Mouse (Mus musculus) thymus, postnatal 36 days (tissue): ENCODE measurements at regions not wholly inside any gene's neighbourhood (a gene's known extent, or its start where the extent isn't known, plus 50 kb on each side); places are given as distances from the start of the nearest gene placed in this dataset.

Experiments
- DNase-seq, 2 experiments: peaks; one replicate each; pipeline ENCODE4 v3.0.0; 2022; ENCODE audit warnings: mixed read lengths in 2 of 2

DNA sequence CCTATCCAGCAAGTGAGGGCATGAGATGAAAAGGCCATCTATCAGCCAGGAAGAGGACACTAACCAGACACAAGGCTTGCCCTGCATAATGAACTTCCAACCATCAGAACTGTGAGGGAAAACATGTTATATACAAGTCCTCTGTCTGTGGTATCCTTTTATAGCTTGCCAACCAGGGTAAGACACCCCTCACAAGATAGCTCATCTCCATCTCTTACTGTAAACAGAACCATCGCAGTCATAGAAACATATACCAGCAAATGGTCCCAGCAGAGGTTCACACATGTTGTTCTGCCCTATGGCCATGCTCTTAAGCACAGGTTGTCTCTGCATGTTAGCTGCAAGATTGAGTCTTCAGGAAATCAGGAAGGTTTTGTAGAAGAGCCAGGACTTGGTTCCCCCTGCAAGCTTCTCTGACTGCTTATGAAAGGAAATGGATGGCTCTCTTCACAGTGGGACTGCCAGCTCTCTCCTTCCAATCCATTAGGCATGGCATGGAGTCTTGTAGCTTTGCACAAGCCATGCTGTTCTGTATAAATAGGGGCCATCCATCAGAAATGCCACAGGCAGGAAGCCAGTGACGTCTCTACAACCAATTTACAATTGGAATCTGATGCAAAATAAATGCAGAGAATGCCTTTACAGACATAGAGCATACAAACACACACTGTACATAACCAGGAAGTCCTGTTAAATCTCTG, 1514.0 kb upstream of the Lrrc6 start:
- no peak for DNase-seq

DNA sequence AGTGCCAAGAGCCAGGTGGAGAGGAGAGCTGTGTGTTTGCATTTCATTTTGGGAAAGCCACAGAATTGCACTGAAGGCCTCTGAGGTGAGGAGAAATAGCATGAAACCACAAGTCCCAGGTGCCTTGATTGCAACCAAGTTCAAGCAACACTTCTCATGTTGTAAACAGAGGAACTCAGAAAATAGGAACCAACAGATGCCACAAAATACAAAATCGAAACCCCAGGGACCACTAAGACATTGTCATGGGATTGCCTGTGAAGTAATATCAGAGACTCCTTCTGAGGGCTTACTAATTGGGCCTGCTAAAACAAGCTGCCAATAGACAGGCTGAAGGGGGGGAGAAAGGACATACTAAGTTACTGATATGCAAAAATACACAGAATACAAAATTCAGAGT, 1510.5 kb upstream of the Lrrc6 start:
- DNase-seq: no peak

DNA sequence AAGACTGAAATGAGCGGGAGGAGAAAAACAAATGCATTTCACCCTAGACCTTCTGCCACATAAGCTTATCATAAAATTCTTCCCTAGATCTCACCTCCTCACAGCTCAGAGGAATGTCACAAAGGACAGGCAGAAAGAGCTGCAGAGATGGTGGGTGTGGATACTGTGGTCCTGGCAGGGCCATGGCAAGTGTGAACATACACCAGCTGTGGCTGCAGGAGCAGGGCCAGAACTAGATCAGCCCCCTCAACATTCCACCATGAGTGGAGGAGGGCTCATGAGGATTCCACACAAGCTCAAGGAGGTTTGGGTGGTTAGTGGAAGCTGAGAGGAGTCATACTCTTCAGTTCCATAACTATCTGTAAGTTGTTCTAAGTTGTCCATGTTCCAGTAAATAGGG, 1509.5 kb upstream of the Lrrc6 start:
- no peak for DNase-seq

DNA sequence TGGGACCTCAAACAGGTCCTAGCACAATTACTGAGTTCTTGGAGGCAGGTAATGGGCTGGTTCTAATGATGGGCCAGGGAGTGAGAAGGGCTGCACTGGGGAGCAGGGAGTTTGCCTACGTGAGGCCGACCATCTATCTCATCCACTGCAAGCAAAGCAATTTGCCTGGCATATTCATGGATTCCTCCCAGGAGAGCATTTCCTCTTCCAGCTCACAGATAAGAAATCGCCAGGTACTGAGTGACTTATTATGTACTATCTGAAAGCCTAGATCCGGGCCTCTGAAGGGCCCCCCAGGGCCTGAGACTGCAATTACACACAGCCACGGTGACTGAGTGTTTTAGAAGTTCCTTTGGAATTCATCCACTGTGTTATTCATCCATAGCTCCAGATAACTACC, 1504.1 kb upstream of the Lrrc6 start:
- DNase-seq: no peak

DNA sequence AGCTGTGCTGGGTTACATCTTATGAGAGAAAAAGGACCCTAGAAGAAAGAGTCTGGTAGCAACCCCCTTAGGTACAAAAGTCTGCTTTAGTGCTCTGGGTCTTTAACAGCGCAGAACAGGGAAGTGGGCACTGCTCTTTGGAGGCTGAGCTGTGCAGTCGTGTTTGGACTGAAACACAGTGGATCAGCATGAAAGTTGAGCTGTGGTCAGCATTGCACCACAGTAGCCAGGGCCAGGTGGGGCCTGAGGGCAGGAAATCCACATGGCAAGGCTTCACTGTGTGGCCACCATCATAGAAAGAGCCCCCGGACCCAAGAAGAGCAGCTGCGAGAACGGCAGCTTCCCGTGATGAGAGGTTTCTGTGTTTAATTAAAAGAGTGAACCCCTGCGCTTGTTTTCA, 1495.8 kb upstream of the Lrrc6 start:
- DNase-seq: no peak

DNA sequence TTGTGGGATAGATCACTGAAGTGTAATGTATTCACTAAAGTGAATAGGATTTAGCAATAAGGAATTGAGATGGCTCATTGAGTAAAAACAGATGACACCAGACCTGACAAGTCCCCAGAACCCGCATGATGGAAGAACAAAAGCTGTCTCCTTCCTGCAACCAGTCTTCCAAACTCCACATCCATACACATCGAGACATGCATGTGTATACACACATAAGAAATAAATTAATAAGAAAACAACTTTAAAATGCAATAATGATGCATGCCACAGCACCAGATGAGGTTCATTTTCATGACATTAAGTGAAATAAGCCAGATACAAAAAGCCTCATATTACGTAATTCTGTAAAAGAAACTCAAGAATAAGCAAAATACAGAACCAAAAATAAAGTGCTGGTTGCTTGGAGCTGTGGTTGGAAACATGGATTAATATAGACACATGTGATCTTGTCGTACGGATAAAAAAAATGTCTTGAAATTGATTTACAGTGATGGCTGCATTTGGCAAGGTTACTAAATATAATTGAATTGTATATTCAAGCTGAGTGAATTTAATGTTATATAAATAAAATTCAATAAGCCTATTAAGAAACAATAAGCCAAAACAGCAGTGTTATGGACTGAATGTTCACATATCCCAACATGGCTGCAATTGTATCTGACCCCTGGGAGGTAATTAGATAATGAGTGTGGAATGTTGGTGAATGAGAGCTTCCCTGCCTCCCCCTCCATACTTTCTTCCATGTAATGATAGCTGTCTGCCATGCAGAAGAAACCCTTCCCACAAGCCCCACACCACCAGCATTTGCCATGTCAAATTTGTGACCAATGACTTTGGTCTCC, 1488.9 kb upstream of the Lrrc6 start:
- no peak for DNase-seq

DNA sequence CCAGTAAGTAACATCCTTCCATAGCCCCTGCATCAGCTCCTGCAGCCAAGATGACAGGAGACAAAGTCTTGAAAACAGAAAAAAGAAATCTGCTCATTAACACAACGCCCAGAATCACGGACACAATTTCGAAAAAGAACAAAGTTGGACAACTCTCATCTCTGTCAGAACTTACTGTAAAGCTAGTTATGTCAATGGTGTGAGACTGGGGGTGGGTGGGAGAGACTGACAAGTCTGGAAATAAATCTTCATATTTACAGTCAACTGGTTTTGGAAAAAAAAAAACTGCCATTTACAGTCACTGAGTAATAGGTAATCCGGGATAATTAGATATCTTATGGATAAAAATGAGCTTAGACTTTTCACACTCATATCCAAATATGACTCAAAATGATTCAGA, 1487.2 kb upstream of the Lrrc6 start:
- DNase-seq: no peak

DNA sequence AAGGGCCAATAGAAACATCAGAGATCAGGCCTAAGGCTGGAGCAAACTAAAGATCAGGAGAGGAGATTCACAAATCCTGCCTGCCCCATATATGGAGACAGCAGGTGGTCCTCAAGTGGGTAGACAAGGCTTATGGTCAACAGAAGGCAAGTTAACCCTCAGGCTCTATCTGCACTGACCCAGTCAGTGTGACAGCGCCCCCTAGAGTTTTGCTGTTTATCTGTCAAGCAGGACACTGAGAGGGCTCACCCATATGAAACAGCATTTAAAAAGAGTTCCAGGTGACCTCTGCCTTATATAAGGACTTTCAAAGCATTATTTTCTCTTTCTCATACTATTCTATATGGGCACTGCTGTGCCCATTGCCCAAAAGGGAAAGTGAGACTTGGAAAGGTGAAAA, 1482.5 kb upstream of the Lrrc6 start:
- peak in 1 of 2 experiments; percentile 3 for DNase-seq

DNA sequence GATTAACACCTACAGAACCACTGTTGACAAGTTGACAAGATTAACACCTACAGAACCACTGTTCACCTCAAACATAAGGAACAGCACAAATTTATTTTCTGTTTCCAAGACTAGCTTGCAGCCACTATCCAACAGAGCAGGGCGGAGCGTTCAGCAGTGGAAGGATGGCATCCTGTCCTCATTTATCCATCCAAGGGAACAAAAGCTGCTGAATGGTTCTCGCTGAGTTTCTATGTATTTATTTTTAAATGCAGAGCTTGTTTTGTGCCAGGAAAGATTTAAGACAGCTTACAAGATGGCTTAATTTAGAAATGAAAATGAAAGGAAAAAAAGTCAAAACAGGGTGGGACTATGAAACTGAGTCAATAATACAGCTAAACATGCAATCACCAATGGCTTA, 1481.2 kb upstream of the Lrrc6 start:
- DNase-seq: no peak

DNA sequence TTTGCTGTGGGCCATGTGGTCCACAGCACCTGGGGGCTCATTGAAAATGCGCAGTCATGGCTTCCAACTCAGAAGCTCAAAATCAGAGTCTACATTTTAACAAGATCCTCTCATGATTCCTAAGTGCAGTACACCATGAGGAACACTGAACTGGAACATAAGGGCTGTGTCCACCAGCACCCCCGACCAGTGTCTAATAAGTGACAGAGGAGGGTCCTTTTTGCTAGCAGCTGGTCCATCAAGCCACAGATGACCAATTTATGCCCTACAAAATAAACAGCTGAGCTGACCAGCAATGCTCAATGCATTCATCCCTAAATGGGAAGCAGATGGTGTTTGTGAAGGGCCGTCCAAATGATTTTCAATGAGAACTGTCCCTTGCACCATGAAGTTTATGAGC, 1478.7 kb upstream of the Lrrc6 start:
- no peak for DNase-seq

DNA sequence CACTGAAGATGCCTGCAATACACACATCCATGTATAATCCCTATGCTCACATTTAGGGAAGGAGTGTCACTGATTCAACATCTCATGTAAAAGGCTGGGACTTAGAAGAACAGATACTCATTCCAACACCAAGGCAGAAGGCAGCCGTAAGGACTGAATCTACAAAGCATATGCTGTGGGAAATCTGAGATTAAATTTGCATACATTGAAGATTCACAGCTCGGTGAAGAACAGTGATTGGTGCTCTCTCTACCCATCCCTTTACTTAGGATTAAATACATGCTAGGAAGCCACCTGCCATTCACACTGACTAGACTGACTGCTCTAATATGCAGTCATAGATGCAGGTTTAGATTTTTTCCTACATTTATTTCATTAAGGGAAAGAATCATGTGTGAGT, 1476.5 kb upstream of the Lrrc6 start:
- no peak for DNase-seq

DNA sequence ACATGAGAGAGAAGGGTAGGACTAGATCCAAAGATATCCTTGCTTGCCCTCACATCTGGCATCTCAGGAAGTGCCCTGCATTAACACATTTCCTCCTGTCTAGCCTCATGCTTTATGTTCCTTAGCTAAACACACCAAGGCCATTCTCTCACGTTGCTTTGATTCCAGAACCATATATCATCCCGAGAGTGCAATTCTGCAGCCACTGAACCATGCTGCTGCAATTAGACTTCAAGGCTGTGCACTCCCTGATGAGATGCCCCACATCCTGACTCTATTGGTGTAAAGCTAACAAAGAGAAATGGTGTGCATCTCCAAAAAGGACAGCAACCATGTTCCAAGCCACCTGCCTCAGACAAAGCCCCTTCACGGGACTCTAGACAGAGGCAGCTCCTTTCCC, 1471.3 kb upstream of the Lrrc6 start:
- DNase-seq: no peak

DNA sequence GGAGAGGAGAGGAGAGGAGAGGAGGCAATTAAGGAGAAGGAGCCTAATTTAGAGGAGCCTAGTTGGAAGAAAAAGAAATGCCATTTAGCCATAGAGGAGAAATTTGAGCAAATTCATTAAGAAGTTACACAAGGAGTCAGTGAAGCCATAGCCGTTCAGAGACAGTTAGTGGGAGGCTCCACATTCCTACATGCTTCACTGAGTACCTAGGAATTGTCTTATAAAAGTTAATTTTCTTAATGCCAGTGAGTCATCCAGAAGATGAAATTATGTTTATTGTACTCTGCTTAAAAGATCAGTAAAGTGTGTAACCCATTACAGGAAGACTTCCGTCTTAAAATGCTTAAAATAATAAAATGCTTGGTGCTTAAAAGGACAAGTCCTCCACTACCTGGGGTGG, 1453.5 kb upstream of the Lrrc6 start:
- DNase-seq: no peak

DNA sequence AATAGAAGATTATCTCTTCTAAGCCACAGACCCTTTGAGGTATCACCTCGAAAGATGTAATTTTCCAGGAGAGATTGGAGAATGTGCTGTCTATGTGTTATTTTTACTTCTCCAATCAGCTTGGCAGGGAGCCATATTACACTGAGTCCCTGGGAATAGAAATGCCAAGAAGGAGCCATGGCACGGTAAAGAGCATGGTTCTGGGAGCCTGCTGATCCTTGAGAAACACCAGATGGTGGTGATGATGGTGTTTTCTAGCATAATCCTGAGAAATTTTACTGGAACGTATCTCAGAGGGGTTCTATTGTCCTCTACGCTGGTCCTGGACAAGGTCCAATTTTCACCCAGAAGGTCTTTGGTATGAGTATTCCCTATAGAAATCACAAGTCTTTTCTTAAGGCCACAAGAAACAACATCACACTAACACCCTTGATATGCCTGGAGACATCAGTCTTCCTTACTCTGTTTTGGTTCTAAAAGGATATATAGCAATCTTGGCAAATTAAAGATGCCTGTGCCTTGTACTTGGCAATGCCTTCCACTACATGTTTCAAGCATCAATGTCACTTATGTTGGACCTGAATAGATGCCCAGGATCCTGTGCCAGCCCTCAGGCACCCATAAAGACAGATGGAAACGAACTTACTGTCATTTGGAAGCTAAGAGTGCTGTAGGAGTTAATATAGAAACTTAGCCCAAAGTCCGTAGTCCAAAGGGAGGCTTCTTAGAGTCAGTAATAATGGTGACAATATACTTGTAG, 1449.8 kb upstream of the Lrrc6 start:
- no peak for DNase-seq

DNA sequence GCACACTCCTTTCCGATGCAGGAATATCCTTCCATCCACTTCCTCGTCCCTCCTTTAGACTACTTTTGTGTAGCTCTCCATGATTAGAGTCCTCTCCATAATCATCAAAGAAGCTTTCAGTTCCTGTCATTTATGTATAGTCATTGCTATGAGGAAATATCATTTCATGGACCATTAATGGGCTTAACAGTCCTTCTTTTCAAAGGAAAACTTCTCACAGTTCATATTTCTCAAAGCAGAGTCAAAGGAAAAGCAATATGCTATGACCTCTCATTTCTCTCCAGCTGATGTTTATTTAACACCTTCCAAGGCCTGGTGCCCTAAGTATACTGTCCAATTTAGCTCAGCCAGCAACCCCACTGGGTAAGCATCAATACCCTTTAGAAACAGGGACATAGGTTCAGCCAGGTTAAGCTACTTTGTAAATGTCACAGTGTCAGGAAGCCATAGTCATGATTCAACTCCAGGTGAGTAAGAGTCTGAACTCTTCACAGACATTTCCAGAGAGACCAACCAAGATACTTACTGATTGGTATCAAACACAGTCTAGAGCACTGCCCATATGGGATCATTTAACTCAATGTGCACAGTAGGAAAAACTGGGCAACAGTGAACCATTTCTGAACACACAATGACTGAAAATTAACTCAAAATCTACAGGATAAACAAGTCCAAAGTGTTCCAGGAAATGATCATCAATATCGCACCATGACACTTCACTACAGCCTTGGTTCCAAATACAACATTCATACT, 1443.8 kb upstream of the Lrrc6 start:
- DNase-seq: no peak

DNA sequence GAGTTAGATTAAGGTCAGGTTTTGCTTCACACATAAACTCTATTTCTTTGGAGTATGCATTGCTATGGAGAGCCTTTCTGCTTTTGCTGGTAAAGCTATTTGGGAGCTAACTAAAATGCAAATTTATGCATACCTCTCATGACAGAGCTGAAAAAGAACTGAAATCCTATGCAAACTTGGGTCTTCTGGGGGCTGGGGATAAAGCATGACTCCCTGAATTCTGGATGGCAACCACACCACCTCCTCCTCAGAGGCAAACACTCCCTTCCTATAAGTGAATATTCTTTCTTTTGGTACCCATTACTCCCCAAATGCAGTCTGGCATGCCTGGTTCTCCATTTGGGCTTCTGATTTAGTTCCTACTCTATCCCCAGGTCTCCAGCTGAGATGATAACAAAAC, 1442.3 kb upstream of the Lrrc6 start:
- DNase-seq: no peak

DNA sequence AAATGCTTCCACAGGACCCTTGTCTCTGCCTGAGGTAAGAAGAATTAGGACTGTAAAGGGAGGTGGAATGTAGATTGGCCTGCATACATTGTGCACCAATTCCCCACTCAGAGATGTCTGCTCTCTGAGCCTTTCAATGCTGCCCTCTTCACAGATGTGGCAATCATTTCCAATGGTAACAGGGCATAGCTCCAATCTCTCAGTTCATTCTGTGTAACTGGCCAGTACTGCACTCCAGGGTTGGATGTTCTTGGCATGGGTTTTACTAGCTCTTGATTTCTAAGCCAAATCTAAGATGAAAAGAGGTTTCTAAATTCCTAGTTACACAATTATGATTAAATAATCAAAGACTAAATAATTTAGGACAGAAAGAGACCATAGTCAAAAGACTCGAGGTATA, 1439.8 kb upstream of the Lrrc6 start:
- no peak for DNase-seq

DNA sequence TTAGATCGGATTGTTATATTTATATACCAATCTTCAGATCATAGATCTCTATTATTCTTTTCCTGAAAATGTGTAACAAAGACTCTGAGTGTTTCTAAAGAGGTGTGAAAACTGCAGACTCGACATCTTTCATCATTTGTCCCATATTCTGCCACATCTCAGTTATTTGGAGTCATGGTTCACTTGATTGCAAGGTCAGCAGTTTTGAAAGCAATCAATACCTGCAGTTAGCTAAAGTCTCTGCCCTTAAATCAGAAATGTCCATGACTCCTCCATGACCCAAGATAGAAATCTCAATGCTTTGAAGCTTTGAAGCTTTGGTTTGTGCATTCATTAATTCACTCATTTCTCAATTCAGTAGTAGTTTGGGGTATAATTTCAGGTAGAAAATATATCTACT, 1424.2 kb upstream of the Lrrc6 start:
- no peak for DNase-seq

DNA sequence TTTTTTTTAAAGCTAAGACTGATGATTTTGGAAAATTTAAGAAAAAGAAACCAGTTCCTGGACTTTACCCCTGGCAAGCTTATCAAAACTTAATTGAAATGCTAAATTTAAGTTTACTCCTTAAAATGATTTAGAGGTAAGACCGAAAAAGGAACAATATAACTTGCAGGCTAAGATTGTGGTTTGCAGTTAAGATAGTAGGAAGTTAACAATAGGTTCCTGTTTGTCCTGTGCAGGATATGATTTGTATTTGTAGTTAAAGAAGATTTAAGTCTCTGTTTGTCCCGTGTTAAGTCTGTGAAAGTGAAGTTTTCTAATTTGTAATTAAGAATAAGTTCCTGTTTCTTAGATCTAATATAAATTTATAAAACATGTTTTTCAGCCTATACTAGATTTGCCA, 1406.3 kb upstream of the Lrrc6 start:
- no peak for DNase-seq

DNA sequence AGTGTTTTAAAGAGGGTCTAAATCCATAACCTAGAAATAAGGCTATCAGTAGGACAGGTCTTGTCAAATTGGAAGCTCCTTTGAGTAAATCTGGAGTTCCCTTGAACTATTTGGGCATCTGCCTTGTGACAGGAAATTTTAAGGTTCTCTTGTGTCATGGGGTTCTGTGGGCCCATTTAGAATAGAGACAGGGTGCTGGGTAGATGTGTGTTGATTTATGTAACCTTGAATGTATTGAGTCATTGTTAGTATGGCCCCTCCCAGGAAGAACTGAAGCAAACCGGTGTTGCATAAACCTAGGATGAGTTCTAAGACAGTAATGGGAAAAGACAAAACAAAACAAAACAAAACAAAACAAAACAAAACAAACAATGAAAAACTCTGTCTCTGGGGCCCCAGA, 1404.6 kb upstream of the Lrrc6 start:
- no peak for DNase-seq

DNA sequence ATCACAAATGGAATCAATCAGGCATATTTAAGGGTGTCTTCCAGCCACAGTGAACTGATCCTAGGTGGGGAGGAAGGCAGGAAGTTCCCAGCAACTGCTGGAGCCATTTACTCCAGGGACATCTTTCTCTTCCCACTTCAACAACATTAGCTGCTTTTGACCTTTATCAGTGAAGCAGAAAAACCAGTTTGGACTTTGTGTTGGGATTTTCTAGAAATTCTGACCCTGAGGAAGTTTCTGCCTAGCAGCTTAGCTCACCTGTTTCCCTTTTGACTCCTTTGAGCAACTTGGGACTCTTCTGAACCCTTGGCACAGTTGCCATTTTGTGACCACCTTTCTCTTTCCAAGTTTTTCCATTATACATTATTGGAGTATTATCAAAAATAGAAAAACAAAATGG, 1403.9 kb upstream of the Lrrc6 start:
- no peak for DNase-seq

DNA sequence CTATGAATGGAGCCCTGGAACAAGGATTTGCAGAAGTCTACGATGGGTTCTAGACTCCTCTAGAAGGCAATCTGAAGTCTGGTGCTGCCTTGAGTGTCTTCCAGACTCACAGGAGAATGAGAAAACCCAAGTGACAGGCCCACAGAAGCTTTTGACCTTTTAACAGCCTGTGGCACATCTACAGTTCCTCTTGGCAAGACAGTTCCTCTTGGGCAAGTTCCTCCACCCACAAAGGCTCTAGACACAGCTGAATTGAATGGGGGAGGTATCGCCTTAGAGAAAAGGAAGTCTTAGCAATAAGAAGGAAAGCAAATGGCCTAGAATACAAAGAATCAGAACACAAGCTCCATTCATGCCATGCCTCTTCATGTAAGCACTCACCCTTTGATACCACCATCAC, 1402.3 kb upstream of the Lrrc6 start:
- DNase-seq: no peak

DNA sequence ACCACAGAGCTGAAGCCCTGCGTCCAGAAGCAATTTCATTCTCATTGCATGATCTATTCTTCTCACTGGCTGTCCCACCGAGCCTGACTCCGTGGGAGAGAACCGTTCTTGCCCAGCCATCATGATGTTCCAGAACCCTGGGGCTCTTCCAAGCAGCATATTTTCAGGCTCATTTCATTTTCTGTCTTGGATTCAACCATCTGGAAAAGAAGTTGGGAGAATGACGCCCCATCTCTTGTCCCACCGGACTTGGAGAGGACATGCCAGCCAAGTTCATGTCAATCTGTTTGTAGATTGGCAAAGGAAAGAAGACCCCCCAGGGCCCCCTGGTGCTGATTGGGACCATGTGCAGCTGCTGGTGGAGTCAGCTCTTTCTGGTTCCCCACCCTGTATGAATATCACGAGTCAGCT, 1400.5 kb upstream of the Lrrc6 start:
- DNase-seq: no peak
